Mouse (Mus musculus) heart, adult 2 months (tissue): ENCODE measurements at regions not wholly inside any gene's neighbourhood (a gene's known extent, or its start where the extent isn't known, plus 50 kb on each side); places are given as distances from the start of the nearest gene placed in this dataset.

Experiments
- DNase-seq, 2 experiments: peaks; one replicate each; pipeline ENCODE4 v3.0.0; 2021
- H3K27ac ChIP-seq: fragments of 200-600 bp; 2 replicates; pipeline ENCODE4 v1.8.1; 2022
- H3K27me3 ChIP-seq: fragments of 200-500 bp; 2 replicates; pipeline ENCODE4 v1.6.1; 2012; ENCODE audit warnings: mild to moderate bottlenecking, low read length, inconsistent platforms, mixed read lengths; ENCODE audit not compliant: control insufficient read depth, insufficient read depth
- H3K36me3 ChIP-seq: fragments of 200-500 bp; 2 replicates; pipeline ENCODE4 v1.6.1; 2012; ENCODE audit warnings: low read length, inconsistent platforms; ENCODE audit not compliant: control insufficient read depth, insufficient read depth
- H3K4me1 ChIP-seq: fragments of 200-500 bp; 2 replicates; pipeline ENCODE4 v1.6.1; 2011; ENCODE audit warnings: low read length; ENCODE audit not compliant: control insufficient read depth, insufficient read depth
- H3K4me3 ChIP-seq: fragments of 200-600 bp; 2 replicates; pipeline ENCODE4 v1.8.1; 2022
- H3K79me2 ChIP-seq: fragments of 200-500 bp; replicated peaks from 2 replicates; pipeline ENCODE4 v1.6.1; 2012; ENCODE audit warnings: mild to moderate bottlenecking, inconsistent platforms, low read length, moderate library complexity, mixed read lengths; ENCODE audit not compliant: control insufficient read depth, insufficient read depth
- H3K9ac ChIP-seq: fragments of 200-500 bp; 2 replicates; pipeline ENCODE4 v1.6.1; 2012; ENCODE audit warnings: low read depth, mild to moderate bottlenecking, control low read depth, inconsistent platforms, low read length, mixed read lengths
- CTCF ChIP-seq: fragments of 200-600 bp; IDR thresholded peaks from 2 replicates; pipeline ENCODE4 v1.8.1; 2022; ENCODE audit warnings: antibody characterized with exemption, mild to moderate bottlenecking, moderate library complexity
- EP300 ChIP-seq: fragments of 200-500 bp; IDR thresholded peaks from 2 replicates; pipeline ENCODE4 v1.6.1; 2011; ENCODE audit warnings: low read depth, low read length, control low read depth; ENCODE audit not compliant: insufficient read depth
- POLR2A ChIP-seq: fragments of 200-500 bp; IDR thresholded peaks from 2 replicates; pipeline ENCODE4 v1.6.1; 2011; ENCODE audit warnings: mild to moderate bottlenecking, low read depth, low read length, control low read depth; ENCODE audit not compliant: insufficient read depth
- WGBS: fragments of 180-500 bp; shearing (Covaris S2); methylation state at CpG from one replicate; pipeline ENCODE4 v1.1.7; 2018; 5-methylcytosine and 5-hydroxymethylcytosine counted together
- intact Hi-C: fragments of 180-260 bp; cut with DNase I; formaldehyde crosslinking; loops from one replicate; pipeline ENCODE4 v1.15.1; 2025

DNA sequence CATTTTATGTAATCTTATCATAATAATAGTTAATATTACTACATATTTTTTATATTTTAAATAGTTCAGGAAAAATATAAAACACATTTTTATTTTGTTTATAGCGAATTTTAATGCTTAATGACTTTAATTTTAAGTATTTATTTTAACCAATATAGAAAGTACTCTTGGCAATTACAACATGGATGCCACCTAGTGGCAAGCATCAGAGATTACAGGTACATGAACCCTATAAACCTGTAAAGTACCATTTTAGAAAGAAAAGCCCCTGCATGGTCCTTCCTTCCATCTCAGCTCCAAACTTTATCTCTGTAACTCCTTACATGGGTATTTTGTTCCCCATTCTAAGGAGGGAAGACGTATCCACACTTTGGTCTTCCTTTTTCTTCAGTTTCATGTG lies 4328.9 kb upstream of the Gm7489 start:
- Histone ChIP-seq H3K36me3 (no peaks in the 10 kb centered on the region), H3K79me2 (no peaks in the 10 kb centered on the region), H3K27me3 (no peaks in the 10 kb centered on the region), H3K9ac (no peak overlapping the region), H3K4me3 (no peak overlapping the region), H3K27ac (no peak overlapping the region), H3K4me1 (no peaks in the 10 kb centered on the region)
- DNase-seq: no peak
- intact Hi-C loops: no loop called here
- 21% methylated on average over 2 of the region's 2 CpGs for WGBS
- TF ChIP-seq CTCF (peak; percentile 45), POLR2A (no peak)

DNA sequence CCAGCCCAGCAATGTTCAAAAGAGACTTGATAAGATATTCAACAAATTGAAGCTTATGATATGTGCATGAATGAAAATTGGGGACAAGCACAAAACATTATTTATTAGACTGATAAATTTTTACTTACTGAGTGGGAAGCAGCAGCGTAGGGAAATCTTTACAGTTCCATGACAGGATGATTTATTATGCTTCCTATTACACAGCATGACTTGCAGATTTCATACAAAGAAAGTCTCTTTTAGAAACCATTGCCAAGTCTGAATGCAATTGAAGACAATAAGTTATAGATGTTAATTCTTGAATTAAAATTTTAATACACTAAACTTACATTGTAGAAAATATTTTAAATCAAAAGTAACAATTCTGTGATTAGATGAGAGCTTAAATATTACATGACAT lies 4324.3 kb upstream of the Gm7489 start:
- no peak for TF ChIP-seq EP300
- no peaks in the 10 kb centered on the region for H3K27me3 ChIP-seq
- no peak for DNase-seq
- H3K4me3 ChIP-seq: no peak overlapping the region
- H3K27ac ChIP-seq: no peak overlapping the region
- no peaks in the 10 kb centered on the region for H3K79me2 ChIP-seq
- H3K4me1 ChIP-seq: no peaks in the 10 kb centered on the region
- 45% methylated on average over 1 of the region's 1 CpGs for WGBS
- no peaks in the 10 kb centered on the region for H3K36me3 ChIP-seq
- H3K9ac ChIP-seq: no peak overlapping the region
- intact Hi-C loops: no loop called here

DNA sequence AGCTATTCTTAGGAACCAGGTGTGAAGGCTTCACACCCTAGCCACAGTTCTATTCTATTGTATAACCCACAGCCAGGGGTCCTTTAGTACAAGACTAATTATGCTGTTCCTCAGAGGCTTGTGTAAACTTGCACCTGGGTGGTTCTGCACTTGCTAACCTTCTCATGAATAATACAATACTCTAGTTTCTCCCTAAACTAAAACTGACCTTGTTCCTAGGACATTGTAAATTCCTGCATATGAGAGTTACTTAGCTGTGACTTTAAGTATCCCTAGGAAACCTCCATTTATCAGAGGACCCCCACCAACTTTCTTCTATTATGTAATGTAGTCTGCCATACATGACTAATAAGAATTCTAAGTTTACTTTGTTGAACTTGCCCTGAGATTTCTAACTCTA lies 4295.9 kb upstream of the Gm7489 start:
- no peak overlapping the region for H3K4me3 ChIP-seq

DNA sequence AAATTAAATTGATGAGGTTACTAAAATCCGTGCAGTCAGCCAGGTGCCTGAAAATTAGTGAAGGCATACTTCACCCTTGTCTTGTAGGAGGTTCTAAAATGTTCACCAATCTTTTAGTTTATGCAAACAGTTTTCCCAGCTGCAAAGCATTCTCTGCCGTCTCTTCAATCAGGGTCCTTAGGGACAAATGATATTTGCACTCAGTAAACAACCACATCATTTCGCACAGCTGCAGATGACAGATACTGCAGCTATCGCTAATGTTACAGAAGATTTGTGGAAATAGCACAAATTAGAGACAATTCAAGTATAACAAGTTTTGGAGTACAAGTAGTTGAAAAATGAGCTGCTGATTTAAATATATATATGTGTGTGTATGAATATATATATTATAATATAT lies 4270.8 kb upstream of the Gm7489 start:
- no peak for DNase-seq
- no peak overlapping the region for H3K4me3 ChIP-seq
- H3K27me3 ChIP-seq: no peaks in the 10 kb centered on the region
- no peak overlapping the region for H3K9ac ChIP-seq
- no peak for TF ChIP-seq EP300
- TF ChIP-seq POLR2A: no peak
- no peak for TF ChIP-seq CTCF
- no peak overlapping the region for H3K27ac ChIP-seq
- H3K79me2 ChIP-seq: no peaks in the 10 kb centered on the region
- H3K36me3 ChIP-seq: no peaks in the 10 kb centered on the region
- no peaks in the 10 kb centered on the region for H3K4me1 ChIP-seq
- 61% methylated on average over 4 of the region's 4 CpGs for WGBS
- intact Hi-C loops: no loop called here

More for the DNA sequence above, 4295.9 kb upstream of the Gm7489 start:
- Histone ChIP-seq H3K4me1 (no peaks in the 10 kb centered on the region), H3K27ac (no peak overlapping the region), H3K27me3 (no peaks in the 10 kb centered on the region), H3K36me3 (no peaks in the 10 kb centered on the region), H3K79me2 (no peaks in the 10 kb centered on the region), H3K9ac (no peak overlapping the region)
- intact Hi-C loops: no loop called here
- DNase-seq: no peak
- TF ChIP-seq POLR2A (no peak), CTCF (no peak), EP300 (no peak)

DNA sequence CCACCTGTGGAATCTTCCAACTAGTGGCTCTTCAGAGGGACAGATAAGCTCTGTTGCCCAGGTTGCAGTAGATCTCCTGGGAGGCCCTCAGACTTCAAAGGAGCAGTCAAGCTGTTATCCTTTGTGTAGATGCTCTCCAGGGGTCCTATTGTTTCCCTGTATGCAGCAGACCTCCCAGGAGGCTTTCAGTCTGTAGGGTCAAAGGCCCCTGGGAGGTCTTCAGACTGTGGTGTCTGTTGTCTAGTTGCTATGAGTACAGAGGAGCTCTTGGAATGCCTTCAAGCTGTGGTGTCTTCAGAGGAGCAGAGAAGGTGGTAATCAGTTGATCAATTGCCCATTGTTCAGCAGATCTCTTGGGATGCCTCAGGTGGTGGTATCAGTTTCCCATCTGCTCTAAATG lies 4237.3 kb upstream of the Gm7489 start:
- intact Hi-C loops: no loop called here

DNA sequence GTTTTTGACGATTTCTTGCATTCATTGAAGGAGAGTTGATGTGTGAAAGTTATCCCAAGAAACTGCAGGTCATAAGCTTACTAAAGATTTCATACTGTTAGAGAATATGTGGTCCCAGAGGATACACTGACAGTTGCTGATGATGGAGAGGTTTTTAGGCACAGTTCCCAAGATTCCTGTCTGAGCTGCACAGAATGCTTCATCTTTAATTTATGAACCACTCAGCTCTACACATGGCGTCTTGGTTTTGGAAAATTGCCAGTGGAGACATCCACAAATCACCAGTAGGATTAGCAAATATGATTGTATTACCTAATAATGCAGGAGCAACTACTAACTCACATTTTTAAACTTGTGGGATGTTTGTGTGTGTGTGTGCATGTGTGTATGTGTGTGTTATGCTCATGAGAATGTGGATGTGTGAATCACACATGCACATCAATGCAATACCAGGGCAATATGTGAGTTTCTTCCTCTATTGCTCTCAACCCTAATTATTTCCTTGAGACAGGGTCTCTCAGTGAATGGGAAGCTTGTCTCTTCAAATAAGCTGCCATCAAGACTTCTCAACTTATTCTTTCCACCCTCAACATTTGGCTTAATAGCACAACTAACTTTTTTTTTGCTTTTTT lies 4234.0 kb upstream of the Gm7489 start:
- DNase-seq: no peak
- TF ChIP-seq EP300 (no peak), CTCF (no peak), POLR2A (no peak)
- WGBS: 54% methylated on average over 2 of the region's 2 CpGs
- Histone ChIP-seq H3K79me2 (no peaks in the 10 kb centered on the region), H3K4me1 (no peaks in the 10 kb centered on the region), H3K27me3 (no peaks in the 10 kb centered on the region), H3K4me3 (no peak overlapping the region), H3K36me3 (no peaks in the 10 kb centered on the region), H3K9ac (no peak overlapping the region), H3K27ac (no peak overlapping the region)
- intact Hi-C loops: no loop called here

More for the DNA sequence above, 4237.3 kb upstream of the Gm7489 start:
- Histone ChIP-seq H3K79me2 (no peaks in the 10 kb centered on the region), H3K36me3 (no peaks in the 10 kb centered on the region), H3K27me3 (no peaks in the 10 kb centered on the region), H3K27ac (no peak overlapping the region), H3K9ac (no peak overlapping the region), H3K4me3 (no peak overlapping the region), H3K4me1 (no peaks in the 10 kb centered on the region)
- TF ChIP-seq CTCF: no peak
- no peak for TF ChIP-seq POLR2A
- no peak for TF ChIP-seq EP300
- no peak for DNase-seq

DNA sequence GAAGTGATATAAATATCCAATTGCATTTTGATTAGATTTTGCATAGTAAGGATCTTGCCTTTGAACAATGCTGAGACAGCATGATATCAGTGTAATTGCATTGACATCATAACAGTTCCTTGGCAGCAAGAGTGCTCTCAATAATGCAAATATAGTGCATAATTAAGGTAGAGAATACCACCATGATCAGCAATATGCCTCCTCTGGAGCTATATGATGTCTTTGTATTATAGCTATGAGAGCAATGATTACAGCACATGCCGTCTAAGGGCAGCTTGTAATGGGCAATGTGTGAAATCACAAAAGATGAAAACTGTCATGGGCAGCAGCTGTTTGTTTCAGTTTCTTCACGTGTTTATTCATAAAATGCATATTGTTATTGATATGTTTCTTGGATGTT lies 4231.0 kb upstream of the Gm7489 start:
- Histone ChIP-seq H3K4me3 (no peak overlapping the region), H3K79me2 (no peaks in the 10 kb centered on the region), H3K36me3 (no peaks in the 10 kb centered on the region), H3K9ac (no peak overlapping the region), H3K27ac (no peak overlapping the region), H3K27me3 (no peaks in the 10 kb centered on the region), H3K4me1 (no peaks in the 10 kb centered on the region)
- TF ChIP-seq EP300: no peak
- TF ChIP-seq POLR2A: no peak
- no peak for TF ChIP-seq CTCF
- WGBS: 71% methylated on average over 2 of the region's 2 CpGs
- intact Hi-C loops: no loop called here
- DNase-seq: no peak
